Mouse (Mus musculus) gastrocnemius, postnatal 10 days (tissue): ENCODE measurements around the gene Scgn. TPM values are rescaled to one million over a fixed set of nuclear protein-coding genes. Genes with fewer than 3 reads are reported as not detected.
A peak's percentile ranks its signal among the peaks of the same experiment; 100 is the strongest.

Experiments
- DNase-seq: peaks from one replicate; pipeline ENCODE4 v3.0.0; 2021; ENCODE audit warnings: mixed read lengths
- long read RNA-seq, 2 experiments: library from polyadenylated mRNA; stranded (forward); transcript quantifications; one replicate each; pipeline ENCODE4 v2.0.0; 2021
- total RNA-seq, 2 experiments: library from RNA; stranded (reverse); gene quantifications; 2 replicates each; pipeline ENCODE4 v1.2.3; 2021

The Scgn gene
- total RNA-seq, result not detected
- long read RNA-seq, experiment 1, result 0 reads
- long read RNA-seq, experiment 2, result 0 reads

GRCm38 (mm10) chr13:23990928-23991327, at the start of gene Scgn:
Gene Scgn, minus strand, starts transcription at chr13:23991214.
- DNase-seq, result peak; percentile 53

DNA sequence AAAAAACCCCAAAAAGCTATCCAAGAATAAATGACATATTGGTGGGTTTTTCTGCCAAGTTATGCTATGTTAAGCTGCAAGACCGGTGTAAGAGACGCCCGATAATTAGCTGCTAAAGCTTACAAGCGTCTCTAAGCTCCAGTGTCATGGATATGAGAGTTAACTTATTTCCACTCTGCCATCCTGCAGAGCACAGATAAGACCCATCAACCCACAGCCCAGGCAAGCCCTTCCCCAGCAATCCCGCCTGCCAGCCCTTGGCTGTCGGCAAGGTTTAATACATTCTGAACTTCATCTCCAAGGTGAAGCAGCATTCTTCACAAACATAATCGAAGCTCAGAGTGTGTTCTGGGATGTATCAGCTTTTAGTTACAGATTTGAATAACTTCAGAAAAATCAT, 49.2 kb upstream of the Scgn start:
- DNase-seq, result no peak

DNA sequence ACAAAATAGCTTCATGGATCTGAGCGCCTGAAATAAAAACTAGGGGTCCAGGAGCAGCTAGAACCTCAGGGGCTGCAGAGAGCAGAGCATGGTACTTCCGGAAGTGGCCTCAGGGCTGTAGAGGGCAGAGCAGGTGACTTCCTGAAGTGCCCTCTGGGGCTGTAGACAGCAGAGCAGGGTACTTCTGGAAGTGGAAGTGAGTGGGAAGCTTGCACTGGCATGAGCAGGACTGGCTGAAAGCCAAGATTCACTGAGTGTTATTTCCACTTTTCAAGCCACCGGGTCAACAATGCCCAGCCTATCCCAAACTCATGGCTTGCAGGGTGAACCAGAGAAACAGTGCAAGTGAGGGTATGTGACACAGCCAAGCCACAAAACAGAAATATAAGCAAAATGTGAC, 46.5 kb upstream of the Scgn start:
- DNase-seq, result no peak

- DNase-seq, result no peak
Measured at GRCm38 (mm10) chr13:24036150-24036549, 45.1 kb upstream of the Scgn start.

DNA sequence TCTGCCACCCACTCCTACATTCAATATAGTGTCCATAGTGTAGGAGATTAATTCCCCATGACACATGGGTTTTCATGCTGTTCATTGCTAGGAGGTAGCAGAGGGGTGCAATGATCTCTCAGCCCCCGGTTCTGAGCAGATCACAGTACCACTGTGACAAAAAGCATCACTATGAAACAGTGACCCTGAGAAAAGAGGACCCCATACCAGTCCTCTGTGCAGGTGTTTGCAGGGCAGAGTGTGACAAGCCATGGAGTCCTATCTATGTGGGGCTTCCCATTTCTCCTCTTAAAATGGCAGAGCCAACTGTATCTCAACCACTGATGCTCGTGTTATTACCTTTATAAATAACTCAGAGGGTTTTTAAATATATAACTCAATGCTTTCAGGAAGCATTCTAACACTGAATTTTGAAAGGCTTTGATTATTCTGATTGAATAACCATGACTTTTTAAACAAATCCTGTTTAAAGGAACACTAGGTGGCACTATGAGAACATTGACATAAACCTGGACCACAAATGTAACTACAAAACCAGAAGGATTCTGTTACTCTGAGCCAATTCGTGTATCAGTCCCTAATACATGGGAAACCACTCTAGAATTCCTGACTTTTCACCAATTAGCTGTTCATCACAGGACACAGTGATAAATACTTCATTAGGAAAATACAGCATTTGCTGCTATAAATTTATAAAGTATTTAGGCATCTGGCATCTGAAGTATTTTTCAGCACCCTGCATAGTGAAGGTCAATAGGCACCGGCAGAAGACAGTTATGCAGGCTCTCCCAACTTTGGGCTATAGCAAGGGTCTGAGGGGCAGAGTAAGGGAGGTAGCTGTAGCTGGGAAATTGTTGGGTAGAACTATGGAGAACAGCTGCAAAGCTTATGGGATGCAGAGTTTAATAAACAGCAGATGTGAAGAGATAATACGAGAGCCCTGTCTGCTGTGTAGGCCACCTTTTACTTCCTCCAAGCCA, 36.5 kb upstream of the Scgn start:
- DNase-seq, result no peak

DNA sequence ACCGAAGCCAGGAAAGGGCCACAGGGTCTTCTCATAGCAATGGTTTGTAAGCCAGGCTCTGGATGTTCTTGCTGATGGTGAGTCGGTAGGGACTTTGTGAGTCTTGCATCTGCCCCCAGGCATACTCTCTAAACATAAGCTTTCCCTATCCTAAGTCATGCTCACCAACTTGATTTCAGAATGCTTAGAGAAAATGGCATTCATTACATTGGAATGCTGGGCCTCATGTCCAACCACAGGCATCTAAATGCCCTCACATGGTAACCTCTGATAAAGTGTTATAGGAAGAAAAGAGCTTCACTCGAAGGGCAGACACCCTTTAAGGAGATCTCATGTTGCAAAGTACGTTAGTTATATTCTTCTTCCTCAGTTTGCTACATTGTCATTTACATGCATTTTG, 27.5 kb upstream of the Scgn start:
- DNase-seq, result no peak

GRCm38 (mm10) chr13:24005528-24005927, 14.5 kb upstream of the Scgn start:
- no peak for DNase-seq

DNA sequence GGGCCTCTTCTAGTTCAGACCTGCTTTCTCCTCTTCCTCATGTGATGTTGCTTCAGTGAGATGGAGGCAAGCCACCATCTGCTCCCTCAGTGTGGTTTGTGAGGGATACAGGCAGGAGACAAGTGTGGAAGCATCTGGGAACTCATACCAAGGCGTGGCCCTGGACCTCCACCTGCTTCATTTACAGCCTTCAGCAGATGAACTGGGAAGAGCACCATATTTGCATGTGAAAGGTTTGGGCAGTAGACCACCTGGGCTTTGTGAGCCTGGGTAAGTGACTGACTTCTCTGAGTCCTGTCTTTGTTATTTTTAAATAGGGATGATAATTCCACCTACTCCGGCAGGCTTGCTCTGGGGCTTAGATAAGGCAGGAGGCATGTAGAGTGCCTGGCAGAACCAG, 10.8 kb upstream of the Scgn start:
- no peak for DNase-seq

GRCm38 (mm10) chr13:24001081-24001480, 10.1 kb upstream of the Scgn start:
- no peak for DNase-seq

GRCm38 (mm10) chr13:23998826-23999225, 7.8 kb upstream of the Scgn start:
- no peak for DNase-seq

GRCm38 (mm10) chr13:23994756-23995155, 3.7 kb upstream of the Scgn start:
- no peak for DNase-seq

DNA sequence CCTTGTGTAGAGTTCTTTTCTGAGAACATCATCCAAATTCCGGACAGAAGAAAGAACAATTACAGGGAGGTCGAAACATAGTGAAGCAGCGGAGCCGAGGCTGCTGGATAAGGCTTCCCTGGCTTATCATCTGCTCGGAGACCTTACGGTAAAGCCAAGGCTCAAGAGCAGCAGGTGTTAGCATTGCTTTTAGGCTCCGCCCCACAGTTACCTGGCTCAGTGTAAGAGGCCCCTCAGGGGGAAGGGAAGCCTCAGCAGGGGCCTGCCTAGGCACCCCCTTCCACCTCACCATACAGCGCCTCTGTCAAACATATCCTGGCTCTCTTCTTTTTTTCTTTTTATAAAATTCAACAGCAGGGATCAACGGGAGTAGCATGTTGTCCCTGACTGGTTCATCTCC, 3.0 kb upstream of the Scgn start:
- no peak for DNase-seq

GRCm38 (mm10) chr13:23990451-23990850, 563 bp downstream of the Scgn start:
- no peak for DNase-seq

DNA sequence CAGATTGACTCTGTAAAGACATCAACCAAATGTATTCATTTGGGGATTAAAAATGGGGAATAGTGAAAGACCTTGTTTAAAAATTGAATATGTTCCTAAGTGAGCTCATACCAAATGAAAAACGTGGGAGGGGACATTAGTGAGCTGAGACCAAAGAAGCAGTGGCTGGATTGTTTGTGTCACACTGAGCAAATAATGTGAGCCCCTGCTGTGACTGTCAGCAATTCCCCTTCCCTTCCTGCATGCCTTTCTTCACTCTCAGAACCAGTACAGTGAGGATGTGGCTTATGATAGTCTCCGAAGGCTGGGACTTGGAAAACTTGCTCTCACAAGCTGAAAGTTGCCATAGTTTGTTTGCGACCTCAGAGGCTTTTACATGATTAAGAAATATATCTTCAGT, 5.9 kb downstream of the Scgn start:
- no peak for DNase-seq

- DNase-seq, result no peak
Measured at GRCm38 (mm10) chr13:23972271-23972670, 18.7 kb downstream of the Scgn start.

GRCm38 (mm10) chr13:23971870-23972269, 19.1 kb downstream of the Scgn start:
- no peak for DNase-seq

- no peak for DNase-seq
Measured at GRCm38 (mm10) chr13:23964909-23965308, 26.1 kb downstream of the Scgn start.

DNA sequence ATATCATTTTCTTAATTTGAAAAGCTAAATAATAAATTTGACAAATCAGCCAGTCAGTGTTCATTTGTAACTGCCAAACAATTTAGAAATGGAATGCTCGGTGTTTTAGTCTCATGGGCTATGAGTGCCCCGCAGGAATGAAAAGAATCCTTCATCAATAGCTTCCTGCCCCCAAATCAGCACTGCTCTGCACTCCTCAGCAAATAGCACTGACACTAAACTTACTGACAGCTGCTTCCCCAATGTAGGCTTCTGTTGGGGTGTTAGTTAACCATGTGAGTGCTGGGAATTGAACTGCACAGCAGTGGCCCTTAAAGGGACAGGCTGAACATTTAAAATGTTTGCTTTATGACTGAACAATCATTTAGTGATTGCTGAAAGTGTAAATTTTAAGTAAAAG, 31.2 kb downstream of the Scgn start:
- no peak for DNase-seq

GRCm38 (mm10) chr13:23950928-23951327, 40.1 kb downstream of the Scgn start:
- peak; percentile 7 for DNase-seq

DNA sequence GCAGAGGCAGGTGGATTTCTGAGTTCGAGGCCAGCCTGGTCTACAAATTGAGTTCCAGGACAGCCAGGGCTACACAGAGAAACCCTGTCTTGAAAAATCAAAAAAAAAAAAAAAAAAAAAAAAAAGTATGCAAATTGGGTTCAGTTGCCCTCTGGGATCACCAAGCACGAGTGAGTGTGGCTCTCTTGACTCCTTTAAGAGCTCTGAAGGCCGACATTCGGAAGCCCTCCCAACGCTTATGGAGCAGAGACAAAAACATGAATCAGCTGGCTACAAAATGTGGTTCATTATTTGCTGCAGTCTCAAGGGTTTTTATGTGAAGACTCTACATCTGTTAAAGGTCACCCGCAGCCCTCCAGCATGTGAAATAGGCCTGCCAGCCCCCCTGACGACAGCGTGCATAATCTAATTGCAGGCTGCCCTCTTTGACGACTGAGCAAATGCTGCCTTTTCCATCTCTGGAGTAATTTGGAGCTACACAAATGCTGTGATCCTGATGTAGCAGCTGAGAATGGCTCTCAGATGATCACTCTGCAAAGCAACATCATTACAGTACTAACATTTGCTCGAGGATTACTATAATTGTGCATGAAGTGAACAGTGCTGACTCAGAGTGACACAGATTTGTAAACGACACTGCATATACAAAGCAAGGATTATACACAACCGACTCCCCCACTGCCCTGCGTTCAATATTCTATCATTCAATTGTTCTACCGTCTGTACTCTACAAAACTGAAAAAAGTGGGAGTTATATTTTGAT, 41.3 kb downstream of the Scgn start:
- no peak for DNase-seq

DNA sequence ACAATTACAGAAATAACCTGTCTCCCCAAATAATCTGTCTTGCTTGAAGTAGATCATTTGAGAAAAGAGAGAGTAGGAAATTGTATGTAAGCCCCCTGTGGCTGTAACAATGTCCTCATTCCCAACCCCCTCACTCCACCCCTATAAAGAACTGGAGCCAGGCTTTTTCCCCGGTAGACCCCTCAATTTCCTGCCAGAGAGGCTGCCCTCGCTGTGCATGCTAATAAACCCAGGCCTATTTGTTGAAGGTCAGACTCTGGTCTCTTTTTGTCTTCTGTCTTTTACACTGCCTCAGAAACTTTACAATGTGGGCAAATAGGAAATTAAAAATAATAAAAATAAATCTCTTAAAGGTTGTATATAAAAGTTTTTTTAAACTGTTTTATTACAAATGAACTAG, 44.8 kb downstream of the Scgn start:
- DNase-seq, result no peak

- no peak for DNase-seq
Measured at GRCm38 (mm10) chr13:23942861-23943260, 48.2 kb downstream of the Scgn start.

- no peak for DNase-seq
Measured at GRCm38 (mm10) chr13:23940291-23940690, 50.7 kb downstream of the Scgn start.
